In genomic region chr5:45737911-45738310, GRCm38 (mm10) we compare ENCODE assay signal across 2 mouse cellular contexts.
TF ChIP-seq lines count a peak whose summit lies in the region.

No protein-coding gene starts in this region.

TF ChIP-seq in CH12.LX, 34 proteins besides CTCF, POLR2A, EP300 and RAD21:
- TF ChIP-seq MAFK (IDR thresholded peaks at IDR 0.05; ENCODE audit: insufficient replicate concordance, low read length) (peak; percentile 69; the same call in 1 of the 2 replicates), UBTF (IDR thresholded peaks at IDR 0.05; ENCODE audit: low read depth, low read length) (no peak)

TF ChIP-seq in MEL, 35 proteins besides CTCF, POLR2A, EP300 and RAD21:
- TF ChIP-seq MYB (IDR thresholded peaks at IDR 0.05; ENCODE audit: low read depth, low read length) (no peak), SIN3A (IDR thresholded peaks at IDR 0.05; ENCODE audit: low read length) (no peak), MAFK (IDR thresholded peaks at IDR 0.05; ENCODE audit: borderline replicate concordance, low read depth, low read length) (peak; percentile 66; the same call in 1 of the 2 replicates), NRF1 (IDR thresholded peaks at IDR 0.05; ENCODE audit: insufficient read depth, low read depth, low read length, poor library complexity, severe bottlenecking) (no peak)
TF ChIP-seq in MEL: peak in this region for 1.
